Mouse (Mus musculus): ENCODE measurements at regions not wholly inside any gene's neighbourhood (a gene's known extent, or its start where the extent isn't known, plus 50 kb on each side); places are given as distances from the start of the nearest gene placed in this dataset.

- 62% methylated on average over 2 of the region's 2 CpGs for WGBS (ENCODE audit: insufficient replicate concordance)
- Histone ChIP-seq H3K4me1 (ENCODE audit: control insufficient read depth, insufficient read depth, low read length) (no peaks in the 10 kb centered on the region), H3K4me3 (ENCODE audit: low read depth, low read length) (no peak overlapping the region), H3K4me2 (no peak overlapping the region), H3K36me3 (ENCODE audit: control insufficient read depth, insufficient read depth, low read length) (no peaks in the 10 kb centered on the region), H3K27ac (ENCODE audit: low read depth, low read length) (no peak overlapping the region), H3K27me3 (ENCODE audit: control insufficient read depth, insufficient read depth, low read length) (no peaks in the 10 kb centered on the region), H3K9ac (ENCODE audit: low read depth, low read length) (no peak overlapping the region), H3K9me3 (replicated peaks; ENCODE audit: control insufficient read depth, low read length) (no peaks in the 10 kb centered on the region)
- ATAC-seq (replicated peaks; ENCODE audit: insufficient number of reproducible peaks, low FRiP score, low TSS enrichment), result no peak
Measured at GRCm38 (mm10) chr9:82408969-82409368, 420.4 kb upstream of the Irak1bp1 start.
